Mouse (Mus musculus) thymus, adult 2 months (tissue): ENCODE data around the gene Setd5.

Experiments used
- CTCF ChIP-seq: fragments of 200-500 bp; IDR thresholded peaks from 2 replicates; pipeline ENCODE4 v1.5.1; 2012; ENCODE audit warnings: mild to moderate bottlenecking, control low read depth, low read length, moderate library complexity, borderline replicate concordance; ENCODE audit not compliant: control insufficient read depth, poor library complexity, insufficient read depth; ENCODE audit errors: extremely low read depth
- POLR2A ChIP-seq: fragments of 200-500 bp; IDR thresholded peaks from 2 replicates; pipeline ENCODE4 v1.6.1; 2012; ENCODE audit warnings: mild to moderate bottlenecking, low read length, control low read depth, moderate library complexity; ENCODE audit not compliant: control insufficient read depth, poor library complexity, insufficient read depth; ENCODE audit errors: extremely low read depth

GRCm38 (mm10) chr6:113040319-113040718 lies 36.8 kb upstream of the Setd5 start:
- TF ChIP-seq CTCF (no peak), POLR2A (no peak)
